Mouse (Mus musculus) layer of hippocampus, adult 2 months (tissue): ENCODE measurements around the gene Esrra. TPM values are rescaled to one million over a fixed set of nuclear protein-coding genes. Genes with fewer than 3 reads are reported as not detected.
A peak's percentile ranks its signal among the peaks of the same experiment; 100 is the strongest.

Experiments used
- DNase-seq, 2 experiments: peaks; one replicate each; pipeline ENCODE4 v3.0.0; 2022; ENCODE audit warnings: low spot score in 2 of 2
- H3K27ac ChIP-seq: fragments of 200-600 bp; 2 replicates; pipeline ENCODE4 v1.8.1; 2022
- H3K4me3 ChIP-seq: fragments of 200-600 bp; 2 replicates; pipeline ENCODE4 v1.8.1; 2022; ENCODE audit warnings: mild to moderate bottlenecking
- CTCF ChIP-seq: fragments of 200-600 bp; conservative IDR thresholded peaks from 2 replicates; pipeline ENCODE4 v1.8.1; 2022; ENCODE audit warnings: antibody characterized with exemption, mild to moderate bottlenecking, moderate library complexity
- total RNA-seq, 2 experiments: library from RNA; stranded (reverse); gene quantifications; 2 replicates each; pipeline ENCODE4 v1.2.3; 2021

Gene Esrra
- total RNA-seq, 2 experiments from 2014 or later, result 56.9 to 63.4 TPM

DNA sequence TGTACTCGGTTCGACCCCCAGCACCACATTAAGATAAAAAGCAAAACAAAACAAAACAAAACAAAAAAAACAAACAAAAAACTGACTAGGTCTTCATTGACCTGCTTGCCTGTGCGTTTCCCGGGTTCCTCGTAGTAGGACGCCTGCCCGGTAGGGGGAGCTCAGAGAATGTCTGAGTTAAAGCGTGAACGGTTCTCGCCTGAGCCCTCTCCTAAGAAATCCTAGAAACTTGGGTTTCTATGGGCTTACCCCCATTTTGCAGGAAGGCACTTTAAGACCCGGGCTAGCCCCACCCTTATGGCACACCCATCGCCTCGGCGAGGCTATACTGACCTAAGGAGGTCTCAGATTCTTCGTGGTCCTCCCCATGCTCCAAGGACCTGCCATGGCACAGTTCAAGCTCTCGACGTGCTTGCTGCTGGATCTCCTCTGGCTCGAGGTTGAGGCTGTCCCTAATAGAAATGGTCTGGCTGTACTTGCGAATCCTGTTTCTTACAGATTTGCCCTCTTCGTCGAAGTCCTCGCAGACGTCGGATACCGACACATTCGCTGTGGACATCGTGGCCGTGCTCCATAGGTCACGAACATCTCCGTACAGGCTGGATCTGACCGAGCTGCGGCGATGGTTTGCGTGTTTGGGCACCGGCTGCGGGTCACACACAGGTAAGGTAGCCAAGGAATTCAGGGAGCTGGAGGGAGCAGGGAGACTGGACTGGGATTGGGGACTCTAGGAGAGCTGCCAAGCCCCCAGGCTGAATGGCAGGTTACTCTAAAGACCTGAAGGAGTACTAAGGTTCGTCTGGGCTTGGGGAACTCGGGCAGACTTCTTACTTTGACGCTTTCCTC, 3.1 kb upstream of the Esrra start:
- TF ChIP-seq CTCF, result peak; percentile 96
- Histone ChIP-seq H3K27ac (no peak overlapping the region), H3K4me3 (peak overlapping the region; percentile 26)
- DNase-seq, result peak; percentile 83 to 91

DNA sequence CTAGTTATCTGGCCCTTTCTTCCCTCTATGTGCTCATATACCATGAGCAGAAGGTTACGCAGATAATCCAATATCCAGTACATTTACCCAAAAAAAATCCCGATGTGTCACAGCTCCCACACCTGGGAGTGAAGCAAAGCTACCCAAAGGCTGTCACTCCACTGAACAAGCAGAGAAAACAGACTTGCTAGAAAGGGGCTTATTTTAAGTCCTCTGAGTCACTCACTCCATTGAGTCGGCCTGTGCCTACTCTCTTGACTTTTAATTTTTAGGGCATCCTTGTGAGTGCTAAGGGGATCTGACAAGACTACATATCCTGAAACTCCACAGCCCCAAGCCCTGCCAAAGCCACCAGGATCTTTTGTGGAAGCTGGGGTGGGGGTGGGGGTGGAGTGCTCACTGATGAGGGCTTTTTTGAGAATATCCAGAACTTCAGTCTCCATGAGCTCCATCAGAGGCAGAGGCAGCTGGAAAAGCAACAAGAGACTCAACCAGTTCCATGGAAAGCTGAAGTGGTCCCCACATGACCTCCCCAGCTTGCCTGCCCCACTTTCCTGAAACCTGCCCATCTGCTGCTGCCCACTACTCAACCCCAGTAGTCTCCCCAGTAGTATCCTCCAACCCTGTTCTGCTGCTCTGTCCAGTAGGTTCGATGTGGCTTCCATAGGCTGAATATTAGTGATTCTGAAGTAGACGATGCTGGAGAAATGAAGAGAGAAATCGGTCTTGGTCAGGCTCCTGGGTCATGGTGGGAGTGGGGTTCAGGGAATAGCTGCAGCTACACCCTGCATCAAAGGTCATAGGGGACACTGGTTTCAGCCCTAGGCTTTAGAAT, 1.5 kb upstream of the Esrra start:
- Histone ChIP-seq H3K4me3 (peak overlapping the region; percentile 84; the same call in 1 of the 2 replicates), H3K27ac (peak overlapping the region; percentile 97)
- DNase-seq, result no peak
- no peak for TF ChIP-seq CTCF

DNA sequence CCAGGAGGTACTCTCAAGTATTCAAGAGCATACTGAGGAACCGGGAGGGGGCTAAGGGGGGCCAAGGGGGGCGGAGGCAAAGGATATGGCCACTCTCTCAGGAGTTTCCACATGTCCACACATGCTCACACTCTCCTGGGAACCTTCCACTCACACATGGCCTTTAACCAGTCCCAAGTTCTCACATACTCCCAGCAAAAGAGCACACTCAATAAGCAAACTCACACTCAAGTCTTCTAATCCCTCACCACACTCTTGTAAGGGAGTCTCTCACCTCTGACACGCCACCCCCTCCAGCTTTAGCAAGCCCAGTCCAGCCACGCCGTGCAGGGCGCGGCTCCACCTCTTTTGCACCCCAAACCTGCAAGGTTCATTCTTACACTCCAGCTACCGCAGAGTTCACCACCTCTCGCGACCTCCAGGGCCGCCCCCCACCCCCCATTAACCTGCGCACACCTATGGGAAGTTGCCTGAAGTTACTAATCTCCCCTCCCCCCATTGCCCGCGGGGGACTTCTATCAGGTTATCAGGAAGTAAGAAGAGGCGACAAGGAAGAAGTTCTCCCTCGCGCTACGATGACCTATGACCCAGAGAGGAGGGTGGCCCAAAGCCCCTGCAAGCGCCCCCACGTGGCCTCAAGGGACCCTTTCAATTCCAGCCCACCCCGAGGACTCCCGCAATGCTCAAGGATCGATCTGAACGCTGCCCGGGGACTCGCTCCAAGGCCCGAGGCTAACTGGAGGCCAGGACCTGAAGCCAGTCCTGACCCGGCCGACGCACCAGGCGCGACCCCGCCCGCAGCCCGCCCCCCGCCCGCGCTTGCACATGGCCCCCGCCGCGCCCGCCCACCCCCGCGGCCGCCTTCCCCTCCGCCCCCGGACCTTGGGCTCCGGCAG, 624 bp downstream of the Esrra start:
- DNase-seq, result no peak
- Histone ChIP-seq H3K4me3 (peak overlapping the region; percentile 84), H3K27ac (peak overlapping the region; percentile 93)
- peak; percentile 19 for TF ChIP-seq CTCF

DNA sequence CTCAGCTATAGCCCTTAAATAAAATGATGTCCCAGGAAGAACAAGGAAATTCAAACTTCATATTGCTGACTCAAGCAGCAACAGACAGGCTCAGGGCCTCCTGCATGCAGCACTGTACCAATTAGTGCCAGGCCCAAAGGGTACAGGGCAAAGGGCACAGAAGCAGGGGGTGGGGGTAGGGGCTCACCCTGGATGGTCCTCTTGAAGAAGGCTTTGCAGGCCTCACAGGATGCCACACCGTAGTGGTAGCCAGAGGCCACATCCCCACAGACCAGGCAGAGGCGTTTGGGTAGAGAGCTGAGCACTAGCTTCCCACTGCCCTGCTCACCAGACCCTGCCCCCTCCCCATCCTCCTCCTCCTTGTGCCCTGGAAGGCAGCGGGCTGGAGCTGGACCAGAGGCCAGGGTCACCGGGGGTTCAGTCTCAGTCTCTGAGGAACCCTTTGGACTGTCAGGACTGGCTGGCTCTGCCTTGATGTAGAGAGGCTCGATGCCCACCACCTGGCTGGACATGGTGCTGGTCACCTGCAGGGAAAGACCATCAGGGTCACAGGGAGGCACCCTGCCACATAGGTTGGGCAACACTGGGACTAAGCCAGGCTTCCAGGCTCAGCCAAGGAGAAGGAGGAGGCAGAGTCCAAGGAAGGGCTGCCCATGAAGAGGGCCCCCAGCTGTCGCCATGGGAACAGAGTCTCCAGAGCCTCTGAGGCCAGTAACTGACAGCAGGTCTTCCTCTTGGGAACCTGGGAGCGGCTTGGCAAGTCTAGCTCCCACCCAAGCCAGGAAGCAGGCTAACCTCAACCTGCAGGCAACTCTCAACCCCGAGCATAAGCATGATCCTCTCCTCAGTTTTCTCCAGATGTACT, 1.5 kb downstream of the Esrra start:
- peak overlapping the region; percentile 84 for H3K4me3 ChIP-seq
- TF ChIP-seq CTCF, result no peak
- DNase-seq, result no peak
- peak overlapping the region; percentile 93; the same call in 1 of the 2 replicates for H3K27ac ChIP-seq

DNA sequence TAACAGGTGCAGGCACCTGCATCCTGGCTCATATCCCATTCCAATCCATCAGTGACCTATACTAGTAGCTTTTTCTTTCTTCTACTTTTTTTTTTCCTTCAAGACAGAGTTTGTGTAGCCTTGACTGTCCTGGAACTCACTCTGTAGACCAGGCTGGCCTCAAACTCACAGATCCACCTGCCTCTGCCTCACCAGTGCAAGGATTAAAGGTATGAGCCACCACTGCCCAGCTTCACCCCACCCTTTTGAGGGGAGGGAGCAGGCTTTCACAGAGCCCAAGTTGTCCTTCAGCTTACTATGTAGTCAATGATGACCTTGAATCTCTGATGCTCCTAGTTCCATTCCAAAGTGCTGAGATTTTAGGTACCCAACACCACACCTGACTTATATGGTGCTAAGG, 2.2 kb downstream of the Esrra start:
- no peak for DNase-seq
- H3K4me3 ChIP-seq, result no peak overlapping the region
- TF ChIP-seq CTCF, result no peak
- no peak overlapping the region for H3K27ac ChIP-seq

DNA sequence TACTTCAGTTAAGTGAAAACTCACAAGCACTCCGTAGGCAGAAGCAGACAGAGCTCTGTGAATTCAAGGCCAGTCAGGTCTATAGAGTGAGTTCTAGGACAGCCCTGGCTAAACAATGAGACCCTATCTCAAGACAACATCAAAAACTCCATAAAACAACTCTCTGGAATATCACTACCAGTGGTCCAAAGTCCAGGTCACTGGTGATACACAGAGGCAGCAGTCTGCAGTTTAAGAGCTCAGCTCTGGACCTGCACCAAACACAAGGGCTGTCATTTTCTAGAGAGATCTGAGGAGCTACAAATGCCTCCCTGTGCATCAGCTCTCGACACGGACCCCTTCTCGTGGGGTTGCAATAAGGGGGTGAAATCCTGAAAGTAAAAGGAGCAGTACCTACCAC, 3.3 kb downstream of the Esrra start:
- no peak overlapping the region for H3K27ac ChIP-seq
- H3K4me3 ChIP-seq, result no peak overlapping the region
- no peak for DNase-seq
- TF ChIP-seq CTCF, result no peak

DNA sequence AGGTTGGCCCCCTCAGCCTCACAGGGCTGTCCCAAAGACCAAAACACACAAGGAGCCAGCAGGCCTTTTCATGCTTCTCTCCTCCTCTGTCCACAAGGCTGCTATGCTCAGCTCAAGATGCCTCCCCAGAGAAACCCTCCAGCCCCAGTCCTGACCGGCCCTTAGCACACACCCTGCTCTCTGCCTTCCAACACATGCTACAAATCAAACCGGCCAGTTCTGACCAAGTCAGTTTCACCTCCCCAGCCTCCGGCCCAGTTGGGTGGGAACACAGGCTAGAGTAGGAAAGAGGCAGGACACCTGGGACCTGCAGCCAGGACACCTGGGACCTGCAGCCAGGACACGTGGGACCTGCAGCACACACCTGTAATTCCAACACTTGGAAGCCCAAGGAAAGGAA, 5.1 kb downstream of the Esrra start:
- DNase-seq, result peak in 1 of 2 experiments; percentile 8
- Histone ChIP-seq H3K27ac (no peak overlapping the region), H3K4me3 (no peak overlapping the region)
- TF ChIP-seq CTCF, result no peak

DNA sequence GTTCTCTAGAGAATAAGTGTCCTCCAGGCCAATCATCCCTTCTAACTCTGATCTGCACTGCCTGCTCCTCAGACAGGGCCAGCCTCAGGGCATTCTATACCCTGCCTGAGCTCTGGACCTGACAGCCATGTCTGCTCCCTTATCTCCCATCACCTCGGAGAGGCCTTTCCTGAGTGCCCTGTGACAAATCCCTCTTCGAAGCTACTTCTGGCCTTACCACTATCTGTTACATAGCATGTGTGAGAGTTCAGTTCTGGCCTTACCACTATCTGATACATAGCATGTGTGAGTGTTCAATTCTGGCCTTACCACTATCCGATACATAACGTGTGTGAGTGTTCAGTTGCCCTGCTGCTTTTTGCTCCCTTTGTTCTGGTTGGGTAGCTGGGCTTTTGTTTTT, 6.3 kb downstream of the Esrra start:
- DNase-seq, result no peak
- Histone ChIP-seq H3K27ac (no peak overlapping the region), H3K4me3 (no peak overlapping the region)
- no peak for TF ChIP-seq CTCF

DNA sequence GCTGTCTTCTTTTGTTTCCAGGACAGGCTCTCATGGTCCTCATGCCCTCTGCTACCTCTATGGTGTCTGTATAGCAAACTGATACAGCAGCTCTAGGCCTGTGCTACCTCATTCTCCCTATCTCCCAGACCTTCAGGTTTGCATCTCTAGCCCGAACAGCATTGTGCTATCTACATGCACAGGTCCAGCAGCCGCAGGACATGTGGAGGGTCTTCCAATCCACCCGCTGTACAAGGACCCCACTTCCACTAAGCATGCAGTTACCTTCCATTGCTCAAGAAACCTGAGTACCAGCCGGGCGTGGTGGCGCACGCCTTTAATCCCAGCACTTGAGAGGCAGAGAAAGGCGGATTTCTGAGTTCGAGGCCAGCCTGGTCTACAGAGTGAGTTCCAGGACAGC, 7.1 kb downstream of the Esrra start:
- Histone ChIP-seq H3K27ac (no peak overlapping the region), H3K4me3 (no peak overlapping the region)
- DNase-seq, result no peak
- TF ChIP-seq CTCF, result no peak

DNA sequence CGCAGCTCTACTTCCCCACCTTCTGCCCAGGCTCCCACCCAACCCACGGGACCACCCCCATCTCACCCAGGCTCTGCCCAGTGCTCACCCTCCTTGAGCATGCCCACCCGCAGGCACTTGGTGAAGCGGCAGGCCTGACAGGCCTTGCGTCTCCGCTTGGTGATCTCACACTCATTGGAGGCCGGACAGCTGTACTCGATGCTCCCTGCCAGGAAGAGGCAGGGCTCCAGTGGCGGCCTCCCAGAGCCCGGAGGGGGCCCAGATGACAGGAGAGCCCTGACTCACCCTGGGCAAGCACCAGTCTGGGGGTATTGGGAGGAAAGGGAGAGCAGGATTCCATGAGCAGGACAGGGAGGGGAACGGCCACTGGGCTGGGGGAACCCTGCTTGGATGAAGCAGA, 7.6 kb downstream of the Esrra start:
- Histone ChIP-seq H3K27ac (no peak overlapping the region), H3K4me3 (no peak overlapping the region)
- no peak for TF ChIP-seq CTCF
- DNase-seq, result no peak

DNA sequence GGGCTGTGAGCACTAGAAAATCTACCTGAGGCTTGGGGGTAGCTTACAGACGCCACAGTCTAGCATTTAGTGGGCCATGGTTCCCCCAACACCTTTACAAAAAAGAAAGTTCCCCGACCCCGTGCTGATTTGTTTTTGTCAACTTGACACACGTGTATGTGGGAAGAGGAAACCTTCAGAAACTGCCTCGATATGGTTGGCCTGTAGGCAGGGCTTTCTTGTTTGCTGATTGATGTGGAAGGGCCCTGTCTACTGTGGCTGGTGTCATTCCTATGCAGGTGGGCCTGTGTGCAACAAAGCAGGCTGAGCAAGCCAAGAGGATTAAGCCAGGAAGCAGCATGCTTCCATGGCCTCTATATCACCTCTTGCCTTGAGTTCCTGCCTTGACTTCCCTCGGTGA, 8.6 kb downstream of the Esrra start:
- TF ChIP-seq CTCF, result no peak
- H3K27ac ChIP-seq, result no peak overlapping the region
- DNase-seq, result no peak
- no peak overlapping the region for H3K4me3 ChIP-seq
